Mouse (Mus musculus) left cerebral cortex, postnatal 25 days (tissue): Measurements from ENCODE around the gene Npc1l1. TPM values are rescaled to one million over a fixed set of nuclear protein-coding genes. Genes with fewer than 3 reads are reported as not detected.
"Not testable (repeated sequence)": the region's sequence is repeated elsewhere in the genome, so short reads cannot be mapped to it uniquely, and the experiment has no call there.

Experiments
- DNase-seq, 2 experiments: peaks; one replicate each; pipeline ENCODE4 v3.0.0; 2022; ENCODE audit warnings: low spot score in 2 of 2, mixed read lengths in 1 of 2
- intact Hi-C: fragments of 180-260 bp; cut with DNase I; formaldehyde crosslinking; loops from one replicate; pipeline ENCODE4 v1.15.1; 2025
- total RNA-seq, 2 experiments: library from RNA; stranded (reverse); gene quantifications; 2 replicates each; pipeline ENCODE4 v1.2.3; 2021

Npc1l1 gene
- 1 to 10 TPM; 1.1 TPM for total RNA-seq

- intact Hi-C loops, result no loop called here
- DNase-seq, result no peak
Measured at GRCm38 (mm10) chr11:6230012-6230411, at the start of gene Npc1l1. Gene Npc1l1 (minus strand): TSS chr11:6230143.

- intact Hi-C loops, result no loop called here
- no peak for DNase-seq
Measured at GRCm38 (mm10) chr11:6276466-6276865, 46.5 kb upstream of the Npc1l1 start.

- intact Hi-C loops, result loop anchor here (2.0 kb wide), 1 partner anchor 16 kb away; the partner anchor contains the start of gene Ogdh
Measured at GRCm38 (mm10) chr11:6275094-6275484, 45.1 kb upstream of the Npc1l1 start.

GRCm38 (mm10) chr11:6274387-6275093 lies 44.6 kb upstream of the Npc1l1 start, which contains the start of gene Tmed4:
Gene Tmed4 (minus strand): TSS chr11:6274870.
- intact Hi-C loops, result loop anchor here (2.0 kb wide), 1 partner anchor 16 kb away; the partner anchor contains the start of gene Ogdh
- peak; percentile 97 to 98 for DNase-seq

More at GRCm38 (mm10) chr11:6275094-6275484, 45.1 kb upstream of the Npc1l1 start:
- DNase-seq, result no peak

GRCm38 (mm10) chr11:6273607-6274006 lies 43.7 kb upstream of the Npc1l1 start:
- intact Hi-C loops, result loop anchor here (2.0 kb wide), 1 partner anchor 17 kb away; the partner anchor contains the start of gene Ogdh
- DNase-seq, result no peak

- peak; percentile 92 to 97 for DNase-seq
- intact Hi-C loops, result loop anchor here (10.0 kb wide), 1 partner anchor 303 kb away; no protein-coding TSS in a partner anchor
Measured at GRCm38 (mm10) chr11:6267320-6268254, 37.6 kb upstream of the Npc1l1 start, which contains the start of gene Ddx56. Gene Ddx56 (minus strand): TSS chr11:6267772.

- intact Hi-C loops, result loop anchor here (10.0 kb wide), 1 partner anchor 302 kb away; no protein-coding TSS in a partner anchor
- DNase-seq, result no peak
Measured at GRCm38 (mm10) chr11:6266621-6267020, 36.7 kb upstream of the Npc1l1 start.

- intact Hi-C loops, result loop anchor here (5.0 to 10.0 kb wide), 4 partner anchors 39 to 297 kb away; partner anchors contain the start of genes A730071L15Rik and Nudcd3
- DNase-seq, result peak; percentile 74 to 81
Measured at GRCm38 (mm10) chr11:6261434-6262082, 31.6 kb upstream of the Npc1l1 start.

- intact Hi-C loops, result no loop called here
- DNase-seq, result no peak
Measured at GRCm38 (mm10) chr11:6259413-6259812, 29.5 kb upstream of the Npc1l1 start.

- intact Hi-C loops, result no loop called here
- DNase-seq, result no peak
Measured at GRCm38 (mm10) chr11:6256490-6257072, 26.6 kb upstream of the Npc1l1 start.

GRCm38 (mm10) chr11:6254602-6255001 lies 24.7 kb upstream of the Npc1l1 start:
- DNase-seq, intact Hi-C loops: not testable (repeated sequence)

- no peak for DNase-seq
- intact Hi-C loops, result no loop called here
Measured at GRCm38 (mm10) chr11:6252824-6253223, 22.9 kb upstream of the Npc1l1 start.

- no peak for DNase-seq
- intact Hi-C loops, result no loop called here
Measured at GRCm38 (mm10) chr11:6252248-6252647, 22.3 kb upstream of the Npc1l1 start.

GRCm38 (mm10) chr11:6244707-6245106 lies 14.8 kb upstream of the Npc1l1 start:
- intact Hi-C loops, result no loop called here
- DNase-seq, result no peak

- intact Hi-C loops, result no loop called here
- DNase-seq, result no peak
Measured at GRCm38 (mm10) chr11:6233025-6233424, 3.1 kb upstream of the Npc1l1 start.

GRCm38 (mm10) chr11:6224541-6225229 lies 5.3 kb downstream of the Npc1l1 start:
- DNase-seq, result peak; percentile 34 to 89

GRCm38 (mm10) chr11:6222187-6222586 lies 7.8 kb downstream of the Npc1l1 start:
- no peak for DNase-seq
- intact Hi-C loops, result loop anchor here (5.0 kb wide), 1 partner anchor 40 kb away; no protein-coding TSS in a partner anchor

More at GRCm38 (mm10) chr11:6224541-6225229, 5.3 kb downstream of the Npc1l1 start:
- intact Hi-C loops, result loop anchor here (5.0 kb wide), 1 partner anchor 38 kb away; no protein-coding TSS in a partner anchor

GRCm38 (mm10) chr11:6219967-6220366 lies 10.0 kb downstream of the Npc1l1 start:
- intact Hi-C loops, result loop anchor here (5.0 kb wide), 1 partner anchor 42 kb away; no protein-coding TSS in a partner anchor
- peak in 1 of 2 experiments; percentile 51 for DNase-seq
